Mouse (Mus musculus) stomach, embryonic 15.5 days (tissue): ENCODE data around the gene Olfr1. TPM values are rescaled to one million over a fixed set of nuclear protein-coding genes. Genes with fewer than 3 reads are reported as not detected.

Experiments used
- ATAC-seq: fragments of 200-750 bp; cut with Nextera tagmentation; 2 replicates; pipeline ENCODE4 v1.8.0; 2017; ENCODE audit warnings: low read depth, moderate number of reproducible peaks, moderate TSS enrichment; ENCODE audit not compliant: insufficient read depth, low FRiP score
- H3K27ac ChIP-seq: fragments of 300-500 bp; sonication (generic); 2 replicates; pipeline ENCODE4 v1.5.1; 2015; ENCODE audit warnings: mild to moderate bottlenecking, inconsistent platforms
- H3K27me3 ChIP-seq: fragments of 300-500 bp; sonication (generic); replicated peaks from 2 replicates; pipeline ENCODE4 v1.6.1; 2015; ENCODE audit warnings: inconsistent platforms
- H3K36me3 ChIP-seq: fragments of 300-500 bp; sonication (generic); 2 replicates; pipeline ENCODE4 v1.6.1; 2015; ENCODE audit warnings: inconsistent platforms
- H3K4me1 ChIP-seq: fragments of 300-500 bp; sonication (generic); 2 replicates; pipeline ENCODE4 v1.6.1; 2015; ENCODE audit warnings: inconsistent platforms
- H3K4me2 ChIP-seq: fragments of 300-500 bp; sonication (generic); 2 replicates; pipeline ENCODE4 v1.6.1; 2015; ENCODE audit warnings: mild to moderate bottlenecking, inconsistent platforms
- H3K4me3 ChIP-seq: fragments of 300-500 bp; sonication (generic); replicated peaks from 2 replicates; pipeline ENCODE4 v1.5.1; 2015; ENCODE audit warnings: inconsistent platforms
- H3K9ac ChIP-seq: fragments of 300-500 bp; sonication (generic); 2 replicates; pipeline ENCODE4 v1.6.1; 2015; ENCODE audit warnings: inconsistent platforms
- H3K9me3 ChIP-seq: fragments of 300-500 bp; sonication (generic); 2 replicates; pipeline ENCODE4 v1.6.1; 2016; ENCODE audit warnings: inconsistent platforms
- WGBS: fragments of 180-500 bp; shearing (Covaris S2); methylation state at CpG from one replicate; pipeline ENCODE4 v1.1.7; 2015; 5-methylcytosine and 5-hydroxymethylcytosine counted together
- polyA plus RNA-seq: library from polyadenylated mRNA; unstranded; fragments of >200 nt; fragmentation: Nextera tagmentation; extraction: Ambion mirVana; gene quantifications from 2 replicates; pipeline ENCODE4 v1.2.1, GENCODE M21; 2015

The Olfr1 gene
- not detected in 2 replicates for polyA plus RNA-seq

GRCm38 (mm10) chr11:73399514-73399913, at the start of gene Olfr1:
Olfr1 (minus strand) TSS chr11:73399614.
- no peak for ATAC-seq
- H3K4me1 ChIP-seq: no peaks in the 10 kb centered on the region
- H3K4me2 ChIP-seq: no peak within 1 kb of the TSS
- H3K9me3 ChIP-seq: no peaks in the 10 kb centered on the region
- H3K9ac ChIP-seq: no peak within 1 kb of the TSS
- H3K27ac ChIP-seq: no peak within 1 kb of the TSS
- H3K27me3 ChIP-seq: no peaks in the 10 kb centered on the region
- H3K4me3 ChIP-seq: no peak within 1 kb of the TSS
- H3K36me3 ChIP-seq: no peaks in the 10 kb centered on the region

GRCm38 (mm10) chr11:73428377-73428776, 29.0 kb upstream of the Olfr1 start, which contains the start of gene Olfr378:
Olfr378 (minus strand) TSS chr11:73428477.
- ATAC-seq: no peak
- 74% methylated on average over 1 of the region's 1 CpGs for WGBS
- H3K36me3 ChIP-seq: no peaks in the 10 kb centered on the region
- H3K4me2 ChIP-seq: no peak within 1 kb of the TSS
- H3K4me1 ChIP-seq: no peaks in the 10 kb centered on the region
- no peaks in the 10 kb centered on the region for H3K9me3 ChIP-seq
- no peaks in the 10 kb centered on the region for H3K27me3 ChIP-seq
- no peak within 1 kb of the TSS for H3K4me3 ChIP-seq
- H3K27ac ChIP-seq: no peak within 1 kb of the TSS
- H3K9ac ChIP-seq: no peak within 1 kb of the TSS

- WGBS: 65% methylated on average over 4 of the region's 4 CpGs
- Histone ChIP-seq H3K27ac (no peak overlapping the region), H3K9me3 (no peaks in the 10 kb centered on the region), H3K27me3 (no peaks in the 10 kb centered on the region), H3K4me2 (no peak overlapping the region), H3K4me3 (no peak overlapping the region), H3K9ac (no peak overlapping the region), H3K36me3 (no peaks in the 10 kb centered on the region), H3K4me1 (no peaks in the 10 kb centered on the region)
- no peak for ATAC-seq
These were observed 4.0 kb downstream of the Olfr1 start for GRCm38 (mm10) chr11:73395374-73395773.

GRCm38 (mm10) chr11:73370946-73371345, 28.5 kb downstream of the Olfr1 start, which contains the start of gene Olfr376:
Olfr376 (plus strand) TSS chr11:73371246.
- no peak within 1 kb of the TSS for H3K4me2 ChIP-seq
- no peak within 1 kb of the TSS for H3K9ac ChIP-seq
- no peaks in the 10 kb centered on the region for H3K4me1 ChIP-seq
- no peak within 1 kb of the TSS for H3K4me3 ChIP-seq
- no peaks in the 10 kb centered on the region for H3K9me3 ChIP-seq
- H3K27ac ChIP-seq: no peak within 1 kb of the TSS
- no peaks in the 10 kb centered on the region for H3K36me3 ChIP-seq
- no peak for ATAC-seq
- 77% methylated on average over 2 of the region's 2 CpGs for WGBS
- no peaks in the 10 kb centered on the region for H3K27me3 ChIP-seq

- Histone ChIP-seq H3K36me3 (no peaks in the 10 kb centered on the region), H3K9ac (no peak within 1 kb of the TSS), H3K27ac (no peak within 1 kb of the TSS), H3K4me2 (no peak within 1 kb of the TSS), H3K4me3 (no peak within 1 kb of the TSS), H3K27me3 (no peaks in the 10 kb centered on the region), H3K4me1 (no peaks in the 10 kb centered on the region), H3K9me3 (no peaks in the 10 kb centered on the region)
- 41% methylated on average over 3 of the region's 3 CpGs for WGBS
- ATAC-seq: no peak
These were observed 48.9 kb downstream of the Olfr1 start, which contains the start of gene Olfr20 for GRCm38 (mm10) chr11:73350483-73350882. Olfr20 (plus strand) TSS chr11:73350783.

Other genes with a start within 250 kb of the Olfr1 start
- 0.14 and 0.30 TPM in 2 replicates for gene P2rx5, start 239.2 kb downstream of the Olfr1 start, polyA plus RNA-seq
- 111 and 117 TPM in 2 replicates for gene Emc6, start 222.6 kb downstream of the Olfr1 start, polyA plus RNA-seq
- gene Tax1bp3, start 222.5 kb downstream of the Olfr1 start, polyA plus RNA-seq: 208 and 211 TPM in 2 replicates
- 17.0 and 18.2 TPM in 2 replicates for gene Ctns, start 200.6 kb downstream of the Olfr1 start, polyA plus RNA-seq
- 2.8 and 3.6 TPM in 2 replicates for gene Shpk, start 200.2 kb downstream of the Olfr1 start, polyA plus RNA-seq
- gene Trpv1, start 165.3 kb downstream of the Olfr1 start, polyA plus RNA-seq: 0.08 TPM in 1 of 2 replicates, not detected in the other
- 0.12 and 0.22 TPM in 2 replicates for gene Trpv3, start 132.2 kb downstream of the Olfr1 start, polyA plus RNA-seq
- gene Aspa, start 70.0 kb downstream of the Olfr1 start, polyA plus RNA-seq: 2.7 and 3.2 TPM in 2 replicates
- not detected in 2 replicates for gene Gm49340, start 69.9 kb downstream of the Olfr1 start, polyA plus RNA-seq
- gene Spata22, start 69.9 kb downstream of the Olfr1 start, polyA plus RNA-seq: 0.23 and 0.27 TPM in 2 replicates
- not detected in 2 replicates for gene Olfr20, start 48.8 kb downstream of the Olfr1 start, polyA plus RNA-seq
- gene Olfr376, start 28.4 kb downstream of the Olfr1 start, polyA plus RNA-seq: not detected in 2 replicates
- gene Olfr378, start 28.9 kb upstream of the Olfr1 start, polyA plus RNA-seq: not detected in 2 replicates
- not detected in 2 replicates for gene Olfr380, start 57.9 kb upstream of the Olfr1 start, polyA plus RNA-seq
- not detected in 2 replicates for gene Olfr381, start 92.0 kb upstream of the Olfr1 start, polyA plus RNA-seq
- not detected in 2 replicates for gene Olfr382, start 117.6 kb upstream of the Olfr1 start, polyA plus RNA-seq
- gene Olfr385, start 193.4 kb upstream of the Olfr1 start, polyA plus RNA-seq: not detected in 2 replicates
- not detected in 2 replicates for gene Olfr384, start 199.0 kb upstream of the Olfr1 start, polyA plus RNA-seq